Mouse (Mus musculus): ENCODE measurements around the gene Glrx2. TPM values are rescaled to one million over a fixed set of nuclear protein-coding genes. Genes with fewer than 3 reads are reported as not detected.

Glrx2 gene
- total and polyA plus RNA-seq, 2 experiments from 2014 or later: 33.0 to 114 TPM

DNA sequence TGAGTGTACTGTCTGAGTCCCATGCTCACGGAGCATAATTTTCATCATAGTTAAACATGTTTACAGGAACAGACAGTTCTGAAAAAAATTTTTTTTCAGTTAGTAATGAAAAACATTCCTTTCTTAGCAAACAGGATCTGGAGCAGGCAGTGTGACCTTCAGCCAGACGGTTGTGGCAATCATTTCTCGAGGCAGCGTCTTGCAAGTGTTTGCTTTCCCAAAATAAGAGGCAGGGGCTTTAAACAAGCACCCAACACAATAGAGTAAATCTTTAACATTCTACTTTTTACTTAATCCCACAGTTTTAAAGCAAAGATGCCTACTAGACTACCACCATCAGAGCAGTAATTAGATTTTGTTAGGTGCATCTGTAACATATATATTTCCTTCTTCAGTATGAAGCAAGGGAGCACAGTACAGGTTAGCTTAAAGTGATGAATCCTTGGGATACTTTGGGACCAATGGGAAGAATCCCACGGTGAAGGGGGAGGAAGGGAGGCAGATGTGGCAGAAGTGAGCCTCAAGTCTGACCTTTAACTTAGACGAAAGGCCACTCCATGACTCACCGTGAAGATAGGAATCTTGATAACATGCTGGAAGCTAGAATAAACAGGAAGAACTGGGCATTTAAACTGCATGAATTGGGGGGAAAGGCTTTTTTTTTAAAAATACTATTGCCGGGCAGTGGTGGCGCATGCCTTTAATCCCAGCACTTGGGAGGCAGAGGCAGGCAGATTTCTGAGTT, 11.7 kb downstream of the Glrx2 start:
- Histone ChIP-seq H3K4me2 (ENCODE audit: low read depth, low read length) (no peak overlapping the region), H3K4me1 (ENCODE audit: insufficient read depth, low read length) (no peaks in the 10 kb centered on the region), H3K9me3 (ENCODE audit: low read length) (no peaks in the 10 kb centered on the region), H3K27me3 (ENCODE audit: insufficient read depth, low read length) (no peaks in the 10 kb centered on the region), H3K4me3 (ENCODE audit: low read length) (no peak overlapping the region), H3K9ac (replicated peaks; ENCODE audit: low read length) (no peak overlapping the region), H3K36me3 (ENCODE audit: insufficient read depth, low read length) (no peaks in the 10 kb centered on the region), H3K27ac (no peak overlapping the region)
- WGBS: 79% methylated on average over 9 of the region's 9 CpGs
- DNase-seq (ENCODE audit: low spot score): no peak
- ATAC-seq: no peak
- no peak for TF ChIP-seq CTCF (IDR thresholded peaks at IDR 0.05; ENCODE audit: low read depth)

DNA sequence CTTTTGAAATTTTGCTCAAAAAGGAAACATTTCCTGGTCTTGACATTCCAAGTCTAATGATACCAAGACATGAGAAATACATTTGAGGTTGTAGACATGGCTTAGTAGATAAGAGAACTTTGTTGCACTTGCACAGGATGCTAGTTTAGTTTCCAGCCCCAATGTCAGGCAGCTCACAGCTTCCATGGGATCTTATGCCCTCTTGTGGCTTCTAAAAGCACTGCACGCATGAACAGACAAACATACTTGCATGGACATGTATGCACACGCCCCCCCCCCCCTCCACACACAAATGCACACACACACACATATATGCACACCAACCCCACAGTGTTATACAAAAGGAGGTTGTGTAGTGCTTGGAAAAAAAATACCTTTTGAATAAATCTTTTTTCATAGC, 14.8 kb downstream of the Glrx2 start:
- Histone ChIP-seq H3K4me1 (ENCODE audit: insufficient read depth, low read length) (no peaks in the 10 kb centered on the region), H3K9me3 (ENCODE audit: low read length) (no peaks in the 10 kb centered on the region), H3K4me3 (ENCODE audit: low read length) (no peak overlapping the region), H3K27me3 (ENCODE audit: insufficient read depth, low read length) (no peaks in the 10 kb centered on the region), H3K9ac (replicated peaks; ENCODE audit: low read length) (no peak overlapping the region), H3K4me2 (ENCODE audit: low read depth, low read length) (no peak overlapping the region), H3K36me3 (ENCODE audit: insufficient read depth, low read length) (no peaks in the 10 kb centered on the region), H3K27ac (no peak overlapping the region)
- WGBS: 80% methylated on average over 2 of the region's 2 CpGs
- ATAC-seq (no peak), DNase-seq (ENCODE audit: low spot score) (peak; percentile 50)
- TF ChIP-seq CTCF (IDR thresholded peaks at IDR 0.05; ENCODE audit: low read depth): peak; percentile 61

DNA sequence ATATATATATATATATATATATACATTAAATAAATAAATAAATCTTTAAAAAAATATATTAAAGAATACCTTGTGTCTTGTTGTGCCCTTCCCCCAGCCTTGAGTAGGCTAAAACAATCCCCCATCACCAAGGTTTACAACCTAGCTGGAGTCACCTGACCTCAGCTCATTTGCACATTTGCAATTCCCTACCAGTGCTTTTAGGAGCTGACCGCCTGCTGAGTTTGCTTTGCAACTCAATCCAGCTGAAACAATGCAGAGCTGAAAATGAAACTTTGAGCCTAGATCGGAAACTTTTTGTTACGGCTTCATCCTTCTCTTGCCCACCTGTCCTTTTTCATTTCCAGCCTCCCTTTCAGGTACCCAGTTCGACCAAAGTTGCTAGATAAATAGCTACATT, 15.6 kb downstream of the Glrx2 start:
- H3K9me3 ChIP-seq (ENCODE audit: low read length): no peaks in the 10 kb centered on the region
- H3K9ac ChIP-seq (replicated peaks; ENCODE audit: low read length): no peak overlapping the region
- WGBS: 36% methylated on average over 4 of the region's 4 CpGs
- H3K4me3 ChIP-seq (ENCODE audit: low read length): no peak overlapping the region
- DNase-seq (ENCODE audit: low spot score) (no peak), ATAC-seq (no peak)
- no peak overlapping the region for H3K27ac ChIP-seq
- H3K4me2 ChIP-seq (ENCODE audit: low read depth, low read length): no peak overlapping the region
- H3K4me1 ChIP-seq (ENCODE audit: insufficient read depth, low read length): no peaks in the 10 kb centered on the region
- no peak for TF ChIP-seq CTCF (IDR thresholded peaks at IDR 0.05; ENCODE audit: low read depth)
- H3K36me3 ChIP-seq (ENCODE audit: insufficient read depth, low read length): no peaks in the 10 kb centered on the region
- H3K27me3 ChIP-seq (ENCODE audit: insufficient read depth, low read length): no peaks in the 10 kb centered on the region

DNA sequence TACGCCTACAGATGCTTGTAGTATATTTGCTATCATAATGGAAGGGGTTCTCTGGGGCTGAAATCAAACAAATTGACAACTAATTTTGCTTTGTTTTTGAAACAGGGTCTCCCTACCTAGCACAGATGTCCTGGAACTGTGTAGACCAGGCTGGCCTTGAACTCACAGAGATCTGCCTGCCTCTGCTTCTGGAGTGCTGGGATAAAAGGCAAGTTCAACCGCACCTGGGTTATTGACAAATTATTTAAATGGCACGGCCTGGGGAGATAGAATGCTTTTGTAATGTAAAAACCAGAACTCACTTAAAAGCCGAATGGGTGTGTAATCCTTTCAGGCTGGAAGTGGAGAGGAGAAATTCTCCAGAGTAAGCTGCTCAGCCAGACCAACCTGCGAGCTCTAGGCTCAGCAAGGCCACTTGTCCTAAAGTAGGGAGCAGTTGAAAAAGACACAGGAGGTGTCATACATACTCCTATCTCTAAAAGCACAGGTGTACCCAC, 17.8 kb downstream of the Glrx2 start:
- H3K36me3 ChIP-seq (ENCODE audit: insufficient read depth, low read length): no peaks in the 10 kb centered on the region
- no peaks in the 10 kb centered on the region for H3K4me1 ChIP-seq (ENCODE audit: insufficient read depth, low read length)
- H3K4me2 ChIP-seq (ENCODE audit: low read depth, low read length): no peak overlapping the region
- DNase-seq (ENCODE audit: low spot score): no peak
- no peak for ATAC-seq
- no peak overlapping the region for H3K9ac ChIP-seq (replicated peaks; ENCODE audit: low read length)
- H3K27ac ChIP-seq: no peak overlapping the region
- no peak overlapping the region for H3K4me3 ChIP-seq (ENCODE audit: low read length)
- 83% methylated on average over 5 of the region's 5 CpGs for WGBS
- no peaks in the 10 kb centered on the region for H3K27me3 ChIP-seq (ENCODE audit: insufficient read depth, low read length)
- no peaks in the 10 kb centered on the region for H3K9me3 ChIP-seq (ENCODE audit: low read length)
- no peak for TF ChIP-seq CTCF (IDR thresholded peaks at IDR 0.05; ENCODE audit: low read depth)

DNA sequence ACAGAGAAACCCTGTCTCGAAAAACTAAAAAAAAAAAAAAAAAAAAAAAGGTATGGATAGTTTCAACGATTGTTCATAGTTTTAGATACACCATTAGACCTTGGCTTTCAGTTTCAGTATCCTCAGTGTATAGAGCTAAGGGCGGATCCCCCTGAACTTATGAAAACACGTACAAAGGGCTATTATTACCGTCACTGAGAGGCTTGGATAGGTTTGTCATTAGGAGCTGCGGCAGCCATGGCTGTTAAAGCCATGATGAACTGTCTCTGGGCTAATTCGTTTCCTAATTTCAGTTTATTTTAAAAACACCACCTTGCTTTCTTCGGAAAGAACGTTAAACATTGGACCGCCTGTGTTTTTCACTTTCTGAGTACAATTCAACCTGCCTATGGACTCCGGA, 22.7 kb downstream of the Glrx2 start:
- Histone ChIP-seq H3K27ac (peak overlapping the region; percentile 94), H3K9ac (replicated peaks; ENCODE audit: low read length) (peak overlapping the region; percentile 77), H3K36me3 (ENCODE audit: insufficient read depth, low read length) (peaks cover 8% of the 10 kb centered on the region; the same call in 1 of the 2 replicates), H3K27me3 (ENCODE audit: insufficient read depth, low read length) (no peaks in the 10 kb centered on the region), H3K9me3 (ENCODE audit: low read length) (no peaks in the 10 kb centered on the region), H3K4me1 (ENCODE audit: insufficient read depth, low read length) (no peaks in the 10 kb centered on the region), H3K4me3 (ENCODE audit: low read length) (peak overlapping the region; percentile 82), H3K4me2 (ENCODE audit: low read depth, low read length) (peak overlapping the region; percentile 80)
- TF ChIP-seq CTCF (IDR thresholded peaks at IDR 0.05; ENCODE audit: low read depth): no peak
- 22% methylated on average over 11 of the region's 11 CpGs for WGBS
- ATAC-seq (peak; percentile 39), DNase-seq (ENCODE audit: low spot score) (peak; percentile 42)

DNA sequence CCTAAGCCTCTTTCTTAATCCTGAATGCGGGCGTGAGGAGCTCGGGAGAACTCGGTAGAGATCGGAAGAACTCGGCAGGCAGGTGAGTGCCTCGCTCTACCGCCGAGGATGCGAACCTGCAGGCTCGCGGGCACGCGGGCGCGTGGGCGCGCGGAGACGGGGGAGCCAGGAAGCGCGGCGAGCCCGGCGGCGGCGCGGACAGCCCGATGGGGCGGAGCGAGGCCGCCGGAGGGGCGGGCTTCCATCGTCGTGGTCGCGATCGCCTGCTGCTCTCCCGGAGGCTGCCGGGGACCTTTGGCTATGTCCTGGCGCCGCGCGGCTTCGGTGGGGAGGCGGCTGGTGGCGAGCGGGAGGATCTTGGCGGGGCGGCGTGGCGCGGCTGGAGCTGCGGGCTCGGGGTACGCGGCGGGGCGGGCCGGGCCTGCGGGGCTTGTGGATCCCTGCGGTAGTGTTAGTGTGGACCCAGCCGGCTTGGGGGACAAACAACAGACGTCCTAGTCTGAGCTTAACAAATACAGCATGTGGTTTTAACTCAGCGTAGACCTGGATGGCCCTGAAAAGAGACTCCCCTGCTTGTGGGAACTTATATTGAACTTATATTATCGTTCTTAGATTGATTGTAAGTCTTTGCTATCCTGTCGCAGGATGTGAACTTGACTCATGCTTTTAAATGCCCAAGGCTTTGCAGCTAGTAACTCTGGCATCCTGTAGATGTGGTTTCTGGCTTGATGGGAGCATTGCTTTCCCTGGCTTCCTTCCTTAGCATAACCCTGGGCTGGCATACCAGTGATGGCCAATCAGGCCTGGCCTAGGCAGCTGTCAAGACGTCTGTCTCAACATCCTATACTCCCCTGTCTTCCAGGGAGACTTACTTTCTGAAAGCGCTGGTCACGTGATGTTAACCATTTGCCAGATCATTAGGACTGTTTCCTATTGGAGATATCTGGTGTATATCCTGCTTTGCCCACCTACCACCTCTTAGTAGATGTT, 23.5 kb downstream of the Glrx2 start:
- Histone ChIP-seq H3K27ac (peak overlapping the region; percentile 94), H3K27me3 (ENCODE audit: insufficient read depth, low read length) (no peaks in the 10 kb centered on the region), H3K4me3 (ENCODE audit: low read length) (peak overlapping the region; percentile 82), H3K4me2 (ENCODE audit: low read depth, low read length) (peak overlapping the region; percentile 80), H3K36me3 (ENCODE audit: insufficient read depth, low read length) (peaks cover 8% of the 10 kb centered on the region; the same call in 1 of the 2 replicates), H3K4me1 (ENCODE audit: insufficient read depth, low read length) (no peaks in the 10 kb centered on the region), H3K9ac (replicated peaks; ENCODE audit: low read length) (peak overlapping the region; percentile 77), H3K9me3 (ENCODE audit: low read length) (no peaks in the 10 kb centered on the region)
- TF ChIP-seq CTCF (IDR thresholded peaks at IDR 0.05; ENCODE audit: low read depth): no peak
- DNase-seq (ENCODE audit: low spot score) (peak; percentile 96), ATAC-seq (peak; percentile 93)
- WGBS: 2% methylated on average over 69 of the region's 71 CpGs
